Mouse (Mus musculus): ENCODE measurements around the gene Fut11.

DNA sequence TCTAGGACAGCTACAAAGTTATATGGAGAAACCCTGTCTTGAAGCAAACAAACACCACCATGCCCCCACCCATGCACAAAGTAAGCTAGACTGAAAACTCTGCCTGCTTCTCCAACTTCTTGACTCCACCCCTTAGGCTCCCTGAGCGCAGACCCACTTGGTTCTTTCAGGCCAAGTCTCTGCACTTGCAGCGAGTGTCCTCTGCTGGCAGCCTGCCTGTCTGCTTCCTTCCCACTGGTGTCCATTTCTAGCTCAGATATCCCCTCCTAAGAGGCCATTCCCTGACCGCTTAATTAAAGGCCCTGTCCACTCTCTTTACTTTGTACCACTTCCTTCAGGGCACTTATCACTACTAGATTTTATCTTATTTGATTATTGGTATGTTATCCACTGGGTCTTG, 48.8 kb downstream of the Fut11 start:
- TF ChIP-seq TAL1 (IDR thresholded peaks at IDR 0.05; ENCODE audit: low read length) (no peak), GATA1 (IDR thresholded peaks at IDR 0.05; ENCODE audit: low read length) (no peak)

All from erythroblast, embryonic 14.5 days (primary cell).